Mouse (Mus musculus) MEL (cell line): ENCODE measurements around the gene Cpeb2. TPM values are rescaled to one million over a fixed set of nuclear protein-coding genes. Genes with fewer than 3 reads are reported as not detected.

ENCODE experiments used
- DNase-seq: peaks from one replicate; pipeline ENCODE4 v3.0.0; 2011; ENCODE audit warnings: low read depth, low spot score
- H3K27ac ChIP-seq: 2 replicates; pipeline ENCODE4 v1.5.1; 2012; ENCODE audit warnings: low read depth, mild to moderate bottlenecking, control low read depth, low read length, moderate library complexity; ENCODE audit not compliant: control insufficient read depth
- H3K27me3 ChIP-seq, 2 experiments: fragments of 150-350 bp in 1 of 2; sonication (generic) in 1 of 2; 2 replicates each; pipeline ENCODE4 v1.6.1; 2012; ENCODE audit warnings: low read length in 2 of 2, mild to moderate bottlenecking in 2 of 2, improper control_type of control experiment in 1 of 2, moderate library complexity in 1 of 2; ENCODE audit not compliant: insufficient read depth in 2 of 2, control insufficient read depth in 1 of 2
- H3K36me3 ChIP-seq, 2 experiments: 2 replicates each; pipeline ENCODE4 v1.6.1; 2012 to 2014; ENCODE audit warnings: low read length in 2 of 2, improper control_type of control experiment in 1 of 2, inconsistent platforms in 1 of 2, mild to moderate bottlenecking in 1 of 2; ENCODE audit not compliant: insufficient read depth in 2 of 2, control insufficient read depth in 1 of 2
- H3K4me1 ChIP-seq, 2 experiments: fragments of 150-350 bp in 1 of 2; sonication (generic) in 1 of 2; 2 replicates each; pipeline ENCODE4 v1.6.1; 2012; ENCODE audit warnings: low read length in 2 of 2, improper control_type of control experiment in 1 of 2, mild to moderate bottlenecking in 1 of 2; ENCODE audit not compliant: insufficient read depth in 2 of 2, control insufficient read depth in 1 of 2
- H3K4me3 ChIP-seq, 2 experiments: fragments of 150-350 bp in 1 of 2; sonication (generic) in 1 of 2; 2 replicates each; pipeline ENCODE4 v1.5.1; 2012; ENCODE audit warnings: low read depth in 2 of 2, low read length in 2 of 2, mild to moderate bottlenecking in 2 of 2, moderate library complexity in 2 of 2, control low read depth in 1 of 2, improper control_type of control experiment in 1 of 2; ENCODE audit not compliant: control insufficient read depth in 1 of 2, insufficient read depth in 1 of 2
- H3K79me2 ChIP-seq: 2 replicates; pipeline ENCODE4 v1.6.1; 2012; ENCODE audit warnings: mild to moderate bottlenecking, low read length, moderate library complexity; ENCODE audit not compliant: control insufficient read depth, poor library complexity, insufficient read depth
- H3K9ac ChIP-seq: 2 replicates; pipeline ENCODE4 v1.6.1; 2012; ENCODE audit warnings: low read depth, mild to moderate bottlenecking, control low read depth, low read length, moderate library complexity; ENCODE audit not compliant: control insufficient read depth, poor library complexity, severe bottlenecking
- H3K9me3 ChIP-seq: fragments of 150-350 bp; sonication (generic); replicated peaks from 2 replicates; pipeline ENCODE4 v1.6.1; 2012; ENCODE audit warnings: mild to moderate bottlenecking, low read length, improper control_type of control experiment, moderate library complexity; ENCODE audit not compliant: insufficient read depth
- CTCF ChIP-seq, 3 experiments: IDR thresholded peaks in 2 of 3; conservative IDR thresholded peaks in 1 of 3; 2 replicates each; pipeline ENCODE4 v1.5.1; 2011 to 2012; ENCODE audit warnings: low read length in 3 of 3, low read depth in 2 of 3, mild to moderate bottlenecking in 2 of 3, improper control_type of control experiment in 1 of 3, inconsistent platforms in 1 of 3, mixed read lengths in 1 of 3, moderate library complexity in 1 of 3; ENCODE audit not compliant: control insufficient read depth in 1 of 3, insufficient read depth in 1 of 3, poor library complexity in 1 of 3, severe bottlenecking in 1 of 3
- GATA1 ChIP-seq: IDR thresholded peaks from 2 replicates; pipeline ENCODE4 v1.6.1; 2011; ENCODE audit warnings: low read depth, low read length, improper control_type of control experiment
- JUND ChIP-seq: IDR thresholded peaks from 2 replicates; pipeline ENCODE4 v1.6.1; 2011; ENCODE audit warnings: low read depth, mild to moderate bottlenecking, improper control_type of control experiment, low read length
- MAX ChIP-seq: IDR thresholded peaks from 2 replicates; pipeline ENCODE4 v1.6.1; 2011; ENCODE audit warnings: low read length, improper control_type of control experiment
- MAZ ChIP-seq: IDR thresholded peaks from 2 replicates; pipeline ENCODE4 v1.6.1; 2012; ENCODE audit warnings: low read depth, mild to moderate bottlenecking, inconsistent platforms, low read length, improper control_type of control experiment
- MEF2A ChIP-seq: IDR thresholded peaks from 2 replicates; pipeline ENCODE4 v1.6.1; 2014; ENCODE audit warnings: low read depth, mild to moderate bottlenecking, inconsistent platforms, low read length, improper control_type of control experiment; ENCODE audit not compliant: poor library complexity, insufficient replicate concordance, severe bottlenecking; ENCODE audit errors: extremely low read depth
- MXI1 ChIP-seq: IDR thresholded peaks from 2 replicates; pipeline ENCODE4 v1.6.1; 2011; ENCODE audit warnings: mild to moderate bottlenecking, low read depth, low read length, improper control_type of control experiment
- POLR2A ChIP-seq, 2 experiments: IDR thresholded peaks; 2 replicates each; pipeline ENCODE4 v1.6.1; 2011 to 2012; ENCODE audit warnings: low read length in 2 of 2, mild to moderate bottlenecking in 2 of 2, control low read depth in 1 of 2, improper control_type of control experiment in 1 of 2, low read depth in 1 of 2, moderate library complexity in 1 of 2; ENCODE audit not compliant: control insufficient read depth in 1 of 2, insufficient read depth in 1 of 2, poor library complexity in 1 of 2
- POLR2AphosphoS5 ChIP-seq: IDR thresholded peaks from 2 replicates; pipeline ENCODE4 v1.6.1; 2012; ENCODE audit warnings: low read depth, borderline replicate concordance, mild to moderate bottlenecking, inconsistent platforms, low read length, moderate library complexity, mixed read lengths
- RCOR1 ChIP-seq: IDR thresholded peaks from 2 replicates; pipeline ENCODE4 v1.6.1; 2012; ENCODE audit warnings: low read depth, mild to moderate bottlenecking, inconsistent platforms, low read length, improper control_type of control experiment
- SIN3A ChIP-seq: IDR thresholded peaks from 2 replicates; pipeline ENCODE4 v1.6.1; 2012; ENCODE audit warnings: low read length, improper control_type of control experiment, inconsistent platforms
- SMC3 ChIP-seq: IDR thresholded peaks from 2 replicates; pipeline ENCODE4 v1.6.1; 2011; ENCODE audit warnings: low read depth, low read length, improper control_type of control experiment
- TAL1 ChIP-seq: IDR thresholded peaks from 2 replicates; pipeline ENCODE4 v1.6.1; 2012; ENCODE audit warnings: mild to moderate bottlenecking, inconsistent platforms, low read length, moderate library complexity, mixed read lengths
- TBP ChIP-seq: IDR thresholded peaks from 2 replicates; pipeline ENCODE4 v1.8.0; 2011; ENCODE audit warnings: low read depth, low read length, improper control_type of control experiment
- TCF12 ChIP-seq: IDR thresholded peaks from 2 replicates; pipeline ENCODE4 v1.6.1; 2014; ENCODE audit warnings: low read depth, mild to moderate bottlenecking, inconsistent platforms, low read length, improper control_type of control experiment, moderate library complexity
- UBTF ChIP-seq: IDR thresholded peaks from 2 replicates; pipeline ENCODE4 v1.6.1; 2012; ENCODE audit warnings: low read depth, mild to moderate bottlenecking, inconsistent platforms, low read length, improper control_type of control experiment, moderate library complexity, borderline replicate concordance; ENCODE audit not compliant: insufficient read depth
- USF2 ChIP-seq, 2 experiments: IDR thresholded peaks; 2 replicates each; pipeline ENCODE4 v1.6.1; 2011 to 2012; ENCODE audit warnings: improper control_type of control experiment in 2 of 2, low read length in 2 of 2, borderline replicate concordance in 1 of 2, inconsistent platforms in 1 of 2, low read depth in 1 of 2, mild to moderate bottlenecking in 1 of 2; ENCODE audit not compliant: insufficient read depth in 1 of 2
- ZMIZ1 ChIP-seq: IDR thresholded peaks from 2 replicates; pipeline ENCODE4 v1.6.1; 2012; ENCODE audit warnings: low read depth, mild to moderate bottlenecking, inconsistent platforms, low read length, improper control_type of control experiment, moderate library complexity
- polyA plus RNA-seq, 2 experiments: library from polyadenylated mRNA; stranded (reverse) in 1 of 2; unstranded in 1 of 2; fragments of >175 nt in 1 of 2; fragments of >200 nt in 1 of 2; gene quantifications; 2 replicates each; pipeline versions ENCODE4 v1.2.1 to v1.2.4; 2012; ENCODE audit warnings: low replicate concordance in 2 of 2, low read depth in 1 of 2; ENCODE audit not compliant: insufficient read length in 2 of 2, insufficient read depth in 1 of 2, missing spikeins in 1 of 2
- total RNA-seq: library from RNA; depleted of rRNA; stranded (reverse); fragments of 300-350 nt; gene quantifications from 2 replicates; pipeline ENCODE4 v1.2.3, GENCODE M21; 2012

Cpeb2 gene
- total and polyA plus RNA-seq, 3 experiments, result 0.69 to 2.0 TPM; not detected in 1

DNA sequence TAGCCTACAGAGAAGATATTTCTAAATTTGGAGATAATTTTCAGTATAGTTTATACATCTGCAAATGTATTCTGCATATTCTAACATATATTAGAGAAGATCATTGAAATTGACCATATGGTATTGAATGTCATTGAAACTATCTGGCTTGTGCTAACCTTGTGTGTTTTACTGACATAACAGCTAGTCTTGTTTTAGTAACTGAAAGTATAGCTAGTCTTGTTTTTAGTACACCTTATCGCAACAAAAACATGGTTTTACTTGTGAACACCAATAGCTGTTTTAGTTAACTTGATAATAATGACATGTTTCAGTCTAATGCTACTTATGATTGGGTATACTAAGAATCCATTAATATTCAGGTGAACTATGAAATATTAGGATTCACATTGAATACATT is 45.0 kb downstream of the Cpeb2 start:
- no peak for DNase-seq
- H3K9ac ChIP-seq, result no peak overlapping the region
- no peaks in the 10 kb centered on the region for H3K9me3 ChIP-seq
- peaks cover 5 to 7% of the 10 kb centered on the region in 2 experiments for H3K36me3 ChIP-seq
- no peaks in the 10 kb centered on the region for H3K27me3 ChIP-seq
- H3K27ac ChIP-seq, result no peak overlapping the region
- peaks cover 2 to 4% of the 10 kb centered on the region in 2 experiments; a peak in 2 of 4 replicates for H3K4me1 ChIP-seq
- H3K4me3 ChIP-seq, result no peak overlapping the region
- TF ChIP-seq UBTF, result no peak
- TF ChIP-seq TAL1, result no peak
- TF ChIP-seq MEF2A, result no peak
- TF ChIP-seq SIN3A, result no peak
- TF ChIP-seq POLR2A (IDR thresholded peaks at IDR 0.05; ENCODE audit: control insufficient read depth in 1 of 2, insufficient read depth in 1 of 2, low read depth in 1 of 2, low read length in 2 of 2, poor library complexity in 1 of 2), result no peak
- TF ChIP-seq USF2 (IDR thresholded peaks at IDR 0.05; ENCODE audit: borderline replicate concordance in 1 of 2, insufficient read depth in 1 of 2, low read depth in 1 of 2, low read length in 2 of 2), result no peak
- TF ChIP-seq ZMIZ1, result no peak
- no peak for TF ChIP-seq CTCF (IDR thresholded peaks at IDR 0.05 in 2 of 3, conservative IDR thresholded peaks at IDR 0.05 in 1 of 3; ENCODE audit: control insufficient read depth in 1 of 3, insufficient read depth in 1 of 3, low read depth in 2 of 3, low read length in 3 of 3, poor library complexity in 1 of 3, severe bottlenecking in 1 of 3)
- TF ChIP-seq MAX, result no peak
- TF ChIP-seq TBP, result no peak
- no peak for TF ChIP-seq MAZ
- no peak for TF ChIP-seq SMC3
- no peak for TF ChIP-seq POLR2AphosphoS5
- no peak for TF ChIP-seq RCOR1
- no peak for TF ChIP-seq MXI1
- TF ChIP-seq JUND, result no peak
- TF ChIP-seq TCF12, result no peak
- no peak for TF ChIP-seq GATA1
- no peaks in the 10 kb centered on the region for H3K79me2 ChIP-seq

DNA sequence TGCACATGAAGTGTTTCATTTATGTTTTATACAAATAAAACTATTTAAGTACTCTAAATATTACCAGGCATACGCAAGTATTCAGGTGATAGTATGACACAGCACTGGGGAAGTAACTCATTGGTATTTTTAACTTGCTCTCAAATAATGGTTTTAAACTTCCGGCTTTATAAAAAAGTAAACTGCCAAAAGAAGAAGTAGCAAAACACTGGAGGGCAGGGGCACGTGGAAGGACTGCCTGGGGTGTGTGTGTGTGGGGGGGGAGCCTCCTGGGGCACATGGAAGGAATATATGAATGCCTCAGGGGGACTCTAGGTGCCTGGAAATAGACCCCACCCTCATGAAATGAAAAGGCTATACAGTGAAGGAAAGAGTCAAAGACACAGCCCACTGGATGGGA is 46.8 kb downstream of the Cpeb2 start:
- no peaks in the 10 kb centered on the region for H3K79me2 ChIP-seq
- H3K4me1 ChIP-seq, result peaks cover 2 to 4% of the 10 kb centered on the region in 2 experiments; a peak in 2 of 4 replicates
- no peak overlapping the region for H3K9ac ChIP-seq
- H3K9me3 ChIP-seq, result no peaks in the 10 kb centered on the region
- no peak overlapping the region for H3K27ac ChIP-seq
- peaks cover 5 to 7% of the 10 kb centered on the region in 2 experiments for H3K36me3 ChIP-seq
- H3K4me3 ChIP-seq, result no peak overlapping the region
- DNase-seq, result no peak
- no peaks in the 10 kb centered on the region for H3K27me3 ChIP-seq
- no peak for TF ChIP-seq TBP
- TF ChIP-seq, all 39 proteins: peak for 0
